Mouse (Mus musculus) kidney, adult 2 months (tissue): ENCODE data around the gene Hap1.

Source experiments
- CTCF ChIP-seq: fragments of 200-500 bp; conservative IDR thresholded peaks from 2 replicates; pipeline ENCODE4 v1.5.1; 2011; ENCODE audit warnings: low read depth, mild to moderate bottlenecking, control low read depth, low read length, moderate library complexity, mixed read lengths; ENCODE audit not compliant: insufficient read depth, insufficient read length
- POLR2A ChIP-seq: fragments of 200-500 bp; IDR thresholded peaks from one replicate; pipeline ENCODE4 v1.6.1; 2011; ENCODE audit warnings: low read depth, low read length, control low read depth

- no peak for TF ChIP-seq CTCF
- peak; percentile 99 for TF ChIP-seq POLR2A
Observed at GRCm38 (mm10) chr11:100397600-100398389, 41.9 kb upstream of the Hap1 start, which contains the start of gene Jup.
